Mouse (Mus musculus) kidney, adult 18-20 months (tissue): ENCODE results near the gene Grk1.

Source experiments
- DNase-seq: peaks from one replicate; pipeline ENCODE4 v3.0.0; 2021

Grk1 gene

DNA sequence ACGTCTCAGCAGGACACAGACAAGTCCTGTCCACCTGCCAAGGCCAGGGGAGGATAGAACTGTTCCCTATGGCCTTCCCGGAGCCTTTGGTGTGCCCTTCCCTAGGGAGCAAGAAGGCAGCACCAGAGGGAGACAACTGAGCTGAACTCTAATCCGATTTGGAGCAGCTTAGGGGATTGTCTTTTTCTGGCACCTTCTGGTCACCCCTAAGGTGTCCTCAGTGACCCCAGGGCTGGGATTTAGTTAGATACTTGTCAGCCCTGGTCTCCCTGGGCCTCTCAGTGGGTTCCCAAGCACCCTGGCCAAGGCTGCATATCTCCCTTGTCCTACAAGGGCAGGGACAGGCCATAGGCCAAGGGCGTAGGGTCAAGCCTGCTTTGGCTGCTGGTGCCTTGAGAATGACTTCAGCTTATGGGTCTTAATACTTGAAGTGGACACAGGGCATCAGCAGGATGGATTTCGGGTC, at the start of gene Grk1:
Gene Grk1 (plus strand): TSS at position 416 of the 466 bp plus-strand sequence.
- no peak for DNase-seq

DNA sequence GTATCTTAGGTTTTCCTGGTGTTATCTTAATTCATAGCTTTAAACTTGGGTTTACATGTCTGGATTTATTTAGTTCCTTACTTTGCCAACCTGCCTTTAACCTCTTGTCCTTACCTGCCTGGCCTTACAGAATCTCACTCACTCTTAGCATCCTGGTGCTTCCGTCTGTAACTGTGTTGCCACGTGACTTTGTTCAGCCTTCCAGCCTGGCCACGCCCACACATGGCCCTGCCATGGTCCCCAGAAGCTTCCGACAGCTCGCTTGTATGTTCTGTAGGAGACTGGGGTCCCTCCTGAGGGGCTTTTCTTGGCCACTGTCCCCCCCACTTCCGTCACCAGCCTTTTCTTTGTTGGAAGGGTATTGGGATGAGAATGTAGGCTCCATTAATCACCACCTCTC, 48.7 kb upstream of the Grk1 start:
- no peak for DNase-seq

DNA sequence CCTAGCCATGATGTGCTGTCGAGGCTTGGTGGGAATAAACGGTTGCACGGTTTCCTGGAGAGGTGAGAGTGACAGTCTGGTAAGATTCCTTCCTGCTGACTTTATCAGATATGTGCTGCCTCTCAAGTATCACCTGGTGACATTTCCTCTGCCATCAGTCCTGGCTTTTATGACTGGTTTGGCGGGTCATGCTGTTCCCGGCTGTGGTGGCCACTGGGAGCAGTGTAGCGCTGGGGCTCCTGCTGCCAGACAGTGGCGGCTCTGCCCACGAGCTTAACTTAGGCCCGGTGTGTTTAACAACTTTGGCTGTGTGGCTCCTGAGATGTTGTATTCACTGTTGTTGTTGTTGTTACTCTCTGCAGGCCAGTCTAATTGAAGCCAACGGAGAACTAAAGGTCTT, 48.2 kb upstream of the Grk1 start:
- no peak for DNase-seq

DNA sequence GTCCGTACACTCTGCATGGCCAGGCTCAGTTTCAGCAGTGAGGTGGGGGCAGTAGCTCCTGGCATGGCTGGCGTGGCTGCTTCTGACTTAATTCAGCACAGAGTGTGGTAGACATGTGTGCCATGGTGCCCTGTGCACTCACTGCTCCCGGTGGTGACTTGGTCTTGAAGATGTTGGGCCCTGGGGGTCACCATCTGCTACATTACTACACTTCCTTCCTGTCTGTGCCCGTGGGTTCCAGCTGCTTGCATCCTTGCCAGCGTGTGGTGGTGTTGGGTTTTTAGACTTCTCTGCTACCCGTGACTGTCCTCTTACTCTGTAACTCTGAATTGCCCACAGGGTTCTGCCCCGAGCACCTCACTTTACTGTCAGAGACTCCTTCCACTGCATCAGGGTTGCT, 44.7 kb upstream of the Grk1 start:
- no peak for DNase-seq

DNA sequence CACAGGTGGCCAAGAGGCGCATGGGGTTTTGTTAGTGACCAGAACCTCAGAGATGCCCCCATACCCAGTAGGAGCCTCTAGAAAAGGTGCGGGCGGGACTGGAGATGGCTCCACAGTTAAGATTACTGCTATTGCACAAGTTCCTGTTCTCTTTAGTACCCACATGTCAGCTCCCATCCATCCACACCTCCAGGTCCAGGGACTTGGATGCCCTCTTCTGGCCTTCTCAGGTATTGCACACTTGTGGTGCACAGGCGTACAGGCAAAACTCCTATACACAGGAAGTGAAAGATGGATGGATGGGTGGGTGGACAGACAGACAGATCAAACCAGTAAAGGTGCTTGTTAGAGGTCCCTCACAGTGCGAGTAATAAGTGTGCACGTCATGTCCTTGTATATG, 43.0 kb upstream of the Grk1 start:
- no peak for DNase-seq

DNA sequence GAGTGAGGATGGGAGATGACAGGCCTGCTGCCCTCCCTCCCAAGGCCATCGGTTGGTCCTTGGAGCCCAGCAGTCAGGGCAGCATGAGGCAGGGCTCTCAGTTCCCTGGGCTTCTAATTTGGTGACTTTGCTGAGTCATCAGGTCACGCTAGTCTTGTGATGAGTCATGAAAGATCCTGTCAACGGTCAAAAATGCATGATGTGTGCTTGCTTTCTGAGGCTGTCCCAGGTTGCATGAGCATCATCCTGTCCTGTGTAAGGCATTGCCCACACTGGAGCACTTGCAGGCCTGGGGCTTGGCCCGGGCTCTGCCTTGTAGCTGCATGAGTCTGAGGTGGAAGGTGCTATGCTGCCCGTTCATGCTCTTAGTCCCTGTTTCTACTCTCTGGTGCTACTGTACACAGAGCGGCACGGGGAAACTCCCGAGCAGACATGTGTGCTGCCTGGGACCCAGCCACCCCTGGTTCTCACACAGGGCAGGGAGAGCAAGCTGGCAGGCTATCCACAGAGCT, 31.7 kb upstream of the Grk1 start:
- no peak for DNase-seq

DNA sequence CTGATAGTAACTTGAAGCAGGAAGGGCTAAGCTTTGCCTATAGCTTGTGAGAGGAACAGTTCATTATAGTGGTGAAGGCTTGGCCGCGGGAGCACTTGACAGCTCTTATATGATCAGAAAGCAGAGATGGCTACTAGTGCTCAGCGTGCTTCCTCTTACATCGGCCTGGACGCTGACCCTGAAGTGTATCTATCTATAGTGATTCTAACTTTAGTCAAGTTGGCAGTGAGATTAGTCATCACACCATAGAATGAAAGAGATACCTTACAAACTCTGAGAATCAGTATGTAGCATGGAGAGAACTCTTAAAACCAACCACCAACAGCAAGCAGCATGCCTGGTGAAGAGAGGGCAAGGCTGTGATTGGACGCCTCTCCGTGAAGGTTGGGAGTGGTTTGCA, 23.3 kb upstream of the Grk1 start:
- no peak for DNase-seq

DNA sequence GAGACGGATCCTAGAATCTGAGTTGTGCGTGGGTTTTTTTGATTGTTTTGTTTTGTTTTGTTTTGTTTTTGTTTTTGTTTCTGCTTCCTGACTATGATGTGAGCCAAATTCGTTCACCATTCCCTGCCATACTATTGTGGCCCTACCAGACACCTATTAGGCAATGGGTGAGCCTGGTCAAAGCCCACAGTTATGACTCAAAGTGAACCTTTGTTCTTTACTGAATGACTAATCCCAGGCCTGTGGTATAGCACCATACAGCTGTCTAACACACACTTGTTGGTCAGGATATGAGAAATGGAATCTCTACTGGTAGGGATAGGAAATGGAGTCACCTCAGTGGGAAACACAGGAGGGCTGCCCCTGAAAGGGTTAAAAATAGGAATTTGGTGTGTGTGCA, 22.3 kb upstream of the Grk1 start:
- DNase-seq: no peak

DNA sequence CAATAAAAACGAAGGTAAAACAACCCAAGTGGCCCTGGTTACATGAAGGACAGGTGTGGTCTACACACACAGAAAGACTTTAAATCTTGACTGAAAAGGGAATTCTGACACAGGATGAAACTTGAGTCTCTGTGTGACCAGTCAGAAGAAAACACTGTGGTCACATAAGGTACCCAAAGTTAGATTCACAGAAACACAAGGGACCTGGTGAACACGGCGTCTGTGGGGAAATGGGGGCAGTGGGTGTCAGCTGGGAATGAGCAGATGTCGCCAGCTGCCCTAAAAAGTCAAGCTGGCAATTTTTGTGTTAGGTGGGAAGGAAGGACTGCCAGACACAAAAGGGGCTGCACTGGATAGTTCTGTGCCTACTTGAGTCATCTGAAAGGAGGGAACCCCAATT, 21.9 kb upstream of the Grk1 start:
- DNase-seq: no peak

DNA sequence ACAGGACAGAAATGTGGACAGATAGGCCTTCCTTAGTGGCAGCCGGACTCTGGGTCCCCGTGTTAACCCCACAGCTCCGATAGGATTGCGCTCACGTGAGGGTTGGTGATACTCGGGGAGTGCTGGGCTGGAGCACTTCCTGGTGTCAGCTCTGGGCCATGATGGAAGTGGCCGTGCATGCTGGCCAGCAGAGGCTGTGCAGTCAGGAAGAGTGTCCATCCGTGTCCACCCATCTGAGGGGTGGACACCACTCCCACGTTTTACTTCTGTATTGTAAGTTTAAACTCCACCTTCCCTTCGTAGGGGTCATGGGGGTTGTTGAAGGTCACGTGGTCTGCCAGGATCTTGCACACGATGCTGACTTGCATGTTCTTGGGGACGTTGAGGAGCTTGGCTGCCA, 18.5 kb upstream of the Grk1 start:
- no peak for DNase-seq

DNA sequence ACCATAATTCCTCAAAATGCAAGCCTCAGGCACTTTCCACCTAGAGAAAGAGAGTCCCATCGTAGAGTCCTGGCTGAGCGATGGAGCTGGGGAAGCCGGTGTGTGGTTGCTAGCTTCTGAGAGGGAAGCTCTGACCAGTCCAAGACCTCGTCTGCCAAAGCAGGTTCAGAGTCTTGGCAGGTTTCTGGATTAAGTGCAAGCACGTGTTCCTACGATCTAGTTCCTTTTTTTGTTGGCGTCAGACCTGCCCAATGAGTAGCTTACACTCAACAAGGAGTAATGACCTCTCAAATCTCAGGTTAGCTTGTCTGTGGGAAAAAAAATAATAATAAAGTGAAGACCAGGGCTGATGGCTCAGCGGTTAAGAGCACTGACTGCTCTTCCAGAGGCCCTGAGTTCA, 17.2 kb upstream of the Grk1 start:
- no peak for DNase-seq

DNA sequence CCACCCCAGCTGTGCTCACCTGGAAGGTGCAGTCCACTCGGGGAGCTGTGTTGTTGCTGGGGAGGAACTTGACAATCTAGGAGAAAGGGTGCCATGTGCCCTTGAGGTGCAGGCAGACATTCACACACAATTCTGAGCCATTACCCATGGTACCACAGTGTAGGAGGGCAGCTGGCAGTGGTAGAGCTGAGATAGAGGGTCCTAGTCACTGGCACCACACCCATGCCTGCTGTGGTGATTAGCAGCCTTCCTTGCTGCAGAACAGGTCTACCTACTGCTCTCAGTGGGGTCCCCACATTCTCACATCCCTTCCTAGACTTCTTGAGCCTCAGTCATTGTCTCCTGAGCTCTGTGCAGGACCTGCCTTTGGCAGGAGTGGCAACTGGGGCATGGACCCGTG, 16.1 kb upstream of the Grk1 start:
- DNase-seq: no peak

DNA sequence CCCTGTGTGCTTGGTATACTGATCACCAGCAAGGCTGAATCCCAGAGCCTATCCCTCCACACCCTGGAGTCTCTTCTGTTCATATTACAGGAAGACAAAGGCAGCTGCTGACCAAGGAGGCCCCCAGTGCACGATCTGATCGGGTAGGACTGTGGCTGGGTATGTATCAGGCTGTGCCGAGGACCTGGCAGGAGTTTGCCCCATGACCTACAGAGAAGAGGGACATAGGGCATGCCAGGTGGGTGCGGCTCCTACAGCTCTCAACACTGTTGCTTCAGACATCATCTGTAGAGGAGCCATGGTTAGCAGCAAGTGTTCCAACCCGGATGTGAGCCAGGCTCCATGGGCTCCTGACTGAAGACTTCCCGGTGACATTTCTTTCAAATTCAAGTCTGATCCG, 11.0 kb upstream of the Grk1 start:
- no peak for DNase-seq

DNA sequence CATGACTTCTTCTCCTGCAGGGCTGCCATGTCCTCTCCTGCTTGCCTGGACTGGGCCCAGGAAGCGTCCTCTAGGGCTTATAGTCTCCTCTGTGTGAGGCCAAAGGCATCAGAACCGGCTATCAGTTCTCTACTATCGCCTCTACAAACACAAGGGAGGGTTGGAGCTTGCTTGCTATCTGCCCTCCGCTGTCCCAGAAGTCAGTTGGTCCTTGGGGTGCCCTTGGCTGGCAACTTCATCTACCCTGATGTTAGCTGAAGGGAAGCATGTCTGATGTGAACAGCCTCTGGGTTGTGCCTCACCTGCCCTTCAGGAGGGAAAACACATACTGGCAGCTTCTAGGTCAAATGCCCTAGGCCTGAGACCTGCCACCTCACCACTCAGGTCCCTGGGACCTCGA, 8.2 kb upstream of the Grk1 start, which contains the start of gene Atp4b:
Gene Atp4b (minus strand): TSS at position 101 of the 400 bp plus-strand sequence.
- DNase-seq: no peak

DNA sequence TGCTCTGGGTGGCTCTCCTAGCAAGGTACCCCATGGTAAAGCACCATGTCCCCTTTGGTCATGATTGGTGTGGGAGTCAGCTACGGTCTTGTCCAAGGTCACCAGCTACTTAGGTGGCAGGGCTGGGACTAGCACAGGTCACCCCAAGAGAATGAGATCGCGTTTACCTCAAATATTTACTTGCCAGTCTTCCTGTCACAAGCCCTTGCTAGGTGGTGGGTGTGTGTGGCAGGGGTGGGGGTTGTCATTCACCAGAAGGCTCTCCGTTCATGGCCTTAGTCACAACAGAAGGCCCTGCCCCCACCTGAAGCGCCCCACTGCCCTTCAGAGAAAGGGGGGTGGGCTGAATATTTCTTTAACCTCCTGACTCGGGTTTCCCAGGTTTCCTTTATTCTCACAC, 1.4 kb upstream of the Grk1 start:
- DNase-seq: no peak

DNA sequence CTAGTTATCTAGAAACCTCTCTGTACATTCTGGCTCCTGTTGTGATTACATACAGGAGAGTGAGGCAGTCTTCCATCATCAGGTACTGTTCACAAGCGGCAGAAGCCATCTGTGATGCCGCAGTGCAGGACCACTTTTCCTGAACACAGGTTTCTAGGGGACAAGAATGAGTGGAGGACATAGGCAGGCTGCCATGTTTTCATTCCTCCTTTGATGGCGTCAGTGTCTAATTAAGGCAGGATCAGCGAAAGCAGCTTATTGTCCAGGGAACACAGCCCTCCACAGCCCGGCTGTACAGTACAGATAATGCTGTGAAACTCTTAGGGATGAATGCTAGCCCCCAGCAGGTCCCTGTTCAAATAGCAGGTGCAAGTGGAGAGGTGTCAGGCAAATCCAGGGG, 1.1 kb downstream of the Grk1 start:
- no peak for DNase-seq

DNA sequence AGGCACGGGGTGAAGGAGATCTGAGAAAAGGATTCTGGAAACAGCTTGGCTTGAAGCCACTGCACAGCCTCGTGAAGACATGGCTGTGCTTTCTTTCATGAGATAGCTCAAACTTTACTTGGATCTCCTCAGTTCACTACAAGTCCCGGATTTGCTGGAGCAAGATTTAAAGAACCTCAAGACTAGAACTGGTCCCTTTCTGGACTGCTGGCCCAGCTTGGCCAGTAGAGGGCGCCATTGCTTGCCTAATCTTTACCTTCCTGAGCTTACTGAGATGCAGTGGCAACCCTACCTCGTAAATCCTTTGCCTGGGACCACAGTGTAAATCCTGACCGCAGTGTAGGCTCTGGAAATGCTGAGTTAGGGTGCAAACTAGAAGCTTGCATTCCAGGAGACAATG, 6.7 kb downstream of the Grk1 start:
- DNase-seq: peak; percentile 58

DNA sequence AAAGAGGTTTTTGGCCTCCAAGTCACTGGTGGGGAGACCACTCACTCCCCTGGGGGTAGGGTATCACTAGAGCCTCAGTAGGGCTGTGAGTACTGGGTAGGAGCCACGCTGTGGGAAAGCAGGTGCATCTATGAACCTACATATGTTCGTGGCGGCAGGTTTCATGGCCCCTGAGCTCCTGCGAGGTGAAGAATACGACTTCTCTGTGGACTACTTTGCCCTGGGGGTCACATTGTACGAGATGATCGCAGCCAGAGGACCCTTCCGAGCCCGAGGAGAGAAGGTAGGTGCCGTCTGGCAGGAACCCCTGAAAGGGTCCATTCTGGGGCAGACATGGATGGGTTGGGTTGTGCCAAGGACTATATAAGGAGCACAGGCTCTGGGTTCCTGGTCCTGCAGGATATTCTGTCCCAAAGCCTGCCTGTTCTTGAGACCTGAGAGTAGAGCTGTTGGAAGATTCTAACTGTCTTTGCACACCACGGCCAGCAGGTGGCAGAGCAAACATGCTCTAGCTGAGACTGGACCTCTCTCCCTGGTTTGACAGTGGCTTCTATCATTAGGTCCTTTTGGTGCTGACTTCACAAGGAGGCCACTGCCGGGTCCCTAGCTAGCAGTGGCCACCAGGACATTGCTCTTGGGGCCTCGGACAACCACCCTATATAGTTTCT, 8.1 kb downstream of the Grk1 start:
- peak; percentile 54 for DNase-seq

DNA sequence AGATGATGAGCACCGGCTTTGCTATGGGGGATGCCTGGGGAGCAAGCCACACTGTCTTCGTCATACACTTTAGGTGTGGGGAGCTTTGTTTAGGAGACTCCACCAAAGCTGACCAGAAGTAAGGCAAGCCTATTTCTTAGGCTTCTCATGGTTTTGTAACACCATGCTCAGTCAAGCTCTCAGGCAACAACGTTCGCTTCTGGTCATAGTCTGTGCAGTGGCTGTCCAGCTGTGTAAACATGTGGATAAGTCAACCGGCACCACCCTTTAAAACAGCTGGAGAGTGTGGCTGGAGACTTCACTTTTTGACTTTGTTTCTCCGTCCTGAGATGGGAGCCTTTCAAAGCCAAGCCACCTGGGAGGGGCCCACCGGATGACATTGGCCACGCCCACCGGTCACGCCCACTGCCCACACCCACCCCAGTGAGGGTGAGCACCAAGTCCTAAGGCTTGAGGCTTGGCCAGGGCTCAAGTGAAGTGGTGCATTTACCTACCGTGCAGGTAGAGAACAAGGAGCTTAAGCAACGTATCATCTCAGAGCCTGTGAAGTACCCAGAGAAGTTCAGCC, 9.0 kb downstream of the Grk1 start:
- DNase-seq: no peak

DNA sequence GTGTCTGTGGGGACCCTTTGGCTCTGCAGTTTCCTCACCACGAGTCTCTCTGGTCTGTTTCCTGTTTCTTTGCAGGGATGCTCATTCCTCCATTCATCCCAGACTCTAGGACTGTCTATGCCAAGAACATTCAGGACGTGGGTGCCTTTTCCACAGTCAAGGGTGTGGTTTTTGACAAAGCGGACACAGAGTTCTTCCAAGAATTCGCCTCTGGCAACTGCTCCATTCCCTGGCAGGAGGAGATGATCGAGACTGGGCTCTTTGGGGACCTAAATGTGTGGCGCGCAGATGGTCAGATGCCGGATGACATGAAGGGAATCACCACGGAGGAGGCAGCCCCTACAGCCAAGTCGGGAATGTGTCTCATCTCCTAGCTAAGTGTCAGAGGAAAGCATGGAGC, 11.0 kb downstream of the Grk1 start:
- no peak for DNase-seq

DNA sequence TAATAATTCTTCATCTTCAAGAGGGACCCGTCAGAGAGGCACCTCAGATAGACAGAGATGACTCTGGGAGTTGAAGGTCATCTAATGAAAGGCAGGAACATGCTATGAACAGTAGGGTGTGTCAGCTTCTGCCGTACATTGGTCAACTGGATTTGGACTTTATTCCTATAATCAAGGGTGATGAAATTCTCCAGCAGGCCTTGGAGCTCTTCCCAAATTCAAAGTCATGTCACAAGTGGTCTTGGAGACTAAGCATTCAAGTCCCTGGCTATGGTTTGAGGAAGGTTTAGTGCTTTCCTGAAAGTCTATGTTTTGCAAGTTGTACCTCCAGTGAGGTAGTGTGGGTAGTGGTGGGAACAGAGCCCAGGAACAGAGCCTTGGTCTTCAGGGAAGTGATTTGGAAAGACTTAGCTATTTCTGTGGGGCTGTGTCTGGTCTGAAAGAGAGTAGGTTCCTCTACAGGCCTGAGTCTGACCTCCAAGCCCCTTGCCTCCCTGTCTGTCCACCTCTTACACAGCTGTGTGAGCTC, 14.3 kb downstream of the Grk1 start:
- DNase-seq: no peak

DNA sequence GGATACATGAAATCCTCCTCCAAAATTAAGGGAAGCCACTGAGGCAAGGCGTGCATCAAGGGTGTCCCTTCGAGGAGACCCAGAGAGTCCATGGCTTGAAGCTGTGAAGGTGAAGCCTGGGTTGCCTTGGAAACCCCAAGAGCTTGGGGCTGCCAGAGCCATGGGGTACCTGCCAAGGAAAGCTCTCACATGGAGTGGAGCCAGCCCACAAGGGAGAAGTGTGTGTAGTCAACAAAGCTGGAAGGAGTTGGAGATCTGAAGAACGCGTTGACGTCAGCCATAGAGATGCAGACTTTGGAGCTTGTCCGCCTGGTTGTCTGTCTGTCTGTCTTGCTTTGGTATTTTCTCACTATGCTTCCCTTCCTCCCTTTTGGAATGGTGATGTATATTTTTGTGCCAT, 16.1 kb downstream of the Grk1 start:
- DNase-seq: no peak

DNA sequence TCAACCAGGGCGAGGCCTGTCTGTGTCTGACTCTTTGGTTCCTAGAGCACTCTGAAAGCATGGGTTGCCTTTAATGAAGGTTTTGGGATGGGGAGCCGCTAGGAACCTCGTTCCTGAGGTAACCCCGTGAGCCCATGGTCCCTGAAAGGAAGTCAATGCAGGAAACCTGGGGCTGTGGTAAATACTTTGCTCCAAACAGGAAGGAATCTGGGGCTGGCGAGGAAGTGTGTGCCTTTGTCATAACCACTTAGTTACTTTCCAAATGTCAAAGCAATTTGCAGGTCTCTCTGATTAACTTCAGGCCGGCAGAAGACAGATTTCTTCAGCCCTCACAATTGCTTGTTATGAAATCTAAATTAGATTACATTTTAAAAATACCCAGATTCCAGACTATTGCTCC, 22.5 kb downstream of the Grk1 start:
- DNase-seq: no peak

DNA sequence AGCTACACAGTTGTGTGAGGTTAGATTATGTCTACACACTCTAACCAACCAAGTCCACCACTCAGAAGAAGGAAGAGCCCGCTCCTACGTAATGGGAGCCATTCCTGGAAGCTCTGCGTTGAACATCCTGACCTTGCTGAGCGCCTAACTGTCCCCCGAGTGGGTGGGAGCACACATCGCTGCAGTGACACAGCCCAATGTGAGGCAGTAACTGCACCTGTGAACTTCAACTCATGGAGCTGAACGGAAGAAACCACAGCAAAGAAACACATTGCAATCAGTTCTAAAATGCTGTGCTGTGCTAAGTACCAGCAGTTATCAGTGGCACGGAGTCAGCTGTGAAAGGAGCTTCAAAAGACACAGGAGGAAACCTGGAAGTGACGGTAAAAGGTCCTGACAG, 23.3 kb downstream of the Grk1 start:
- no peak for DNase-seq

DNA sequence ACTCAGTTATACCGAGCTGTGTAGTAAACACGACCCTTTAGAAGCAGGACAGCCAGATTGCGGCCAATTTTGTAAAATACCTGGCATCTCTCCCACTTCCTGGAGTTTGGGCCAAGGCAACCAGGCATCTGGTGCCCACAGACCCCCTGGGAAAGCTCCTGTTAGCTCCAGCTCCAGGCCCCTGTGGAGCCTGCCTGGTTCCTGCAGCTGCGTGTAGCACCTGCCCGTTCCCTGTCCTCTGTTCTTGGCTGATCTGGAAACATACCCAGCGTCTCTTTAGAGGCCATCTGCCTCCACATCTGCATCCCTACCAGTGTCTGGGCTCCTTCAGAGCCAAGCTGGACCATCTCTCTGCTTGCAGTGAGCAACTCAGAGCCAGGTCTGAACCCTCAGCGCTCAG, 25.5 kb downstream of the Grk1 start:
- no peak for DNase-seq
